Mouse (Mus musculus) frontal cortex, postnatal 25 days (tissue): ENCODE data around the gene Urad.

Experiments
- DNase-seq, 2 experiments: peaks; one replicate each; pipeline ENCODE4 v3.0.0; 2022; ENCODE audit warnings: low spot score in 2 of 2

The Urad gene

DNA sequence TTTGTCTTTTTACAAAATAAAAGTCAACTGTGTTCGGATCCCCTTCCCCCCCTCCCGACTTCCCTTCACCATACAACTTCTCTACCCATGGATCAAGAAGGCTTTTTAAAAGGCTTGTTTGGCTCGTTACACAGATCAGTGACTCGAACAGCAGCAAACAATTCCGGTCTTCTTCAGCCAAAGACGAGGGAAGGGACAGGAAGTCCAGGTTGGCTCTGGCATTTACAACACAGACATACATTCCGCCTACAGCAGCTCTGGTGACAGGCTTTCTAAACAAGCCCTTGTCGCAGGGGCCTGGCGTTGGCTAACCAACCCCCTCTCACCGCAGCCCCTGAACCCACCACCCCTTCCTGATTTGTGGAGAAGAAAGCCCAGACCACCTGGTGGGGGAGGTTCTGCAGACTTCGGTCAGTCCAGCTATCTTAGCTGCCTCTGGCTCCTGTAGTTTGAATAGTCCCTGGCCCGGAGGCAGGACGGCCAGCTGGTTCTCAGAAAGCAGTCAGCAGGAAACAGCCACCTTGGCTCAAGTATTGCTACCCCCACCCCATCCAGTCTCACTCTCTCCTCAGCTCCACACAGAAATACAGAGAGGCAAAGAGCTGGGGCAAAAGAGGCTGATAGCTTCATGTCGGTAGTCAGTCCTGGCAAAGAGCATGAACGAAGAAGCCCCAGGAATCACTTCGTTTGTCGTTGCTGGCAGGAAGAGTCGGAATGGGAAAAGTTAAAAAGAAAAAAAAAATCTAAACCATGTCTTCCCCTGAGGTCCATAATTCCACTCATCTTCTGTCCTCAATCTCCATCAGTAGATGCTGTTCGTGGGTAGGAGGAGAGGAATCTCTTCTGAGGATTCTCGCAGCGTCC is 21.1 kb downstream of the Urad start:
- no peak for DNase-seq

DNA sequence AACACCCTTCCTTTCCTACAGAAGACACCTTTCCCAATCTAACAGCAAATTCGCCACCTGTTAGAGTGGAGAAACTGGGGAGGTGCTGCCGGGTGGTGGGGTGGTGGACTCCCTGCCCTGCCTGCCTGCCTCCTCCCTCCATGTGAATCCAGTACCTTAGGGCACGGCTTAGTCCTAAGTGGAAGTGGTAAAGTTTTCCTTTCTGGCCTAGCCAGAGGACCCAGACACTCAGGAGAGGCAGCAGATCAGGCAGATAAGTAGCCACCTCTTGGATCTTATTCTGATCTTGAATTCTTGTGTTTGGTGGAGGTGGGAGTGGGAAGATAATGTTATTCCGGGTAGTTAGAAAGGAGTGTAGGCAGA is 22.3 kb downstream of the Urad start:
- no peak for DNase-seq

- DNase-seq, result no peak
These were observed 22.8 kb downstream of the Urad start for GRCm38 (mm10) chr5:147299255-147300000.

DNA sequence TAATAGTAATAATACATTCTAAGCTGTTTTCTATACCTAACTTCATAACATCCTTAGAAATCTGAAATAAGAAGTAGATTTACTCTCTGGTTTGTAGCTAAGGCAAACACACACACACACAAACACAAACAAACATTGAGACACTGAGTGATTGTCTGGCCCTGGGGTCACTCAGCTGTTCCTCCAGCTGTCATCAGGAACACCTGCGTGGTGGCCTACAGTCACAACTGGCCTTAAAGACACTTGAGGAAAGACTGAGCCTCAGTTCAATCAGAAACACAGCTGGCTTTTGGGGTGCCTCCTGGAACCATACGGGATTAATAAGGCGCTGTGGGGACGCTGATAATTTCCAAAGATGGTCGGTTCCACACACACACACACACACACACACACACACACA is 25.0 kb downstream of the Urad start:
- no peak for DNase-seq

DNA sequence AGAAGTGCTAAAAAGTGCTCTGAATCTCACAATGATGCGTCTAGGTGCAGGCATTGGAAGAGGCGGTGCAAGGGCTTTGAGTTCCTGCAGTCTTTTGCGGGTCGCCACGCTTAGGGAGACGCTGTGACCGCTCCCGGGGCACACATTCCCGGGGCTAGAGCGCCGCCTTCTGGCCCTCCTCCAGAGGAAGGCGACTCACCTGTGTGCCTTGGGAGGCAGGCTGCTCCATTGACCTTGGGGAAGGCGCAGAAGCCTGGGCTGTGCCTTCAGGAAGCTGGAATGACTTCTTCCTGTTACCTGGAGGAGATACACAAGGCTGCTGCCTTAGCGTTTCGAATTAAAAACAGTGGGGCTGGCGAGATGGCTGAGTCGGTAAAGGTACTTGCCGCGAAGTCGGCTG is 28.1 kb downstream of the Urad start:
- DNase-seq, result no peak

DNA sequence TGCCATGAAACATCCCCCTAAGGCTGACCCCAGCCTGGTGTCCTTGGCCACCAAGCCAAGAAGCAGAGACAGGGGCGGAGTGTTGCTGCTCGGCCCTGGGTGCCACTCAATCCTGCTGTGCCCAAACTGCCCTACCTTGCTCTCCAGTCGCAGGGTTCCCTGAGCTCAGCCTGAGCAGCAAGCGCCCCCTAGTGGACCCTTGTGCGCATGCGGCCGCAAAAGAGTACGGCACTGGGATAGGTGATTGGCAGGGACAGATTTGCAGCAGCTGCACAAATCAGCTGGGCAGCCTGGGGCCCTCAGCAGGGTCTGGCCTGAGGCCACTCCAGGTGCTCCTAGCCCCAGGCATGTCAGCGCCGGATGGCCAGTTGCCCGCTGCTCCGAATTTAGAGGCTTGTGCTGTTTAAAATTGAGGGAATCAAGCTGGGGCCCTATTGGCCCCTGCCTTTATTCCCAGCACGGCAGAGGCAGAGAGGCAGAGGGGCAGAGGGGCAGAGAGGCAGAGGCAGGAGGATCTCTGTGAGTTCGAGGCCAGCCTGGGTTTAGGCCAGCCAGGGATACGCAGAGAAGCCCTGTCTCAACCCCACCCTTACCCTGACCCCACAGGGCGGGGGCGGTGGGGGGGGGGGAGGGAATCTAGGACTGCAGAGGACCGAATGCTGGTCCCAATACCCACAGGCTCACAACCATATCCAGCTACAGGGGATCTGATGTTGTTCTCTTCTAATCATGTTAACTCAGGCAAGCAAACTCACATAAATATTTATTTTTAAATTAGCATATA is 28.9 kb downstream of the Urad start:
- peak; percentile 35 to 47 for DNase-seq

DNA sequence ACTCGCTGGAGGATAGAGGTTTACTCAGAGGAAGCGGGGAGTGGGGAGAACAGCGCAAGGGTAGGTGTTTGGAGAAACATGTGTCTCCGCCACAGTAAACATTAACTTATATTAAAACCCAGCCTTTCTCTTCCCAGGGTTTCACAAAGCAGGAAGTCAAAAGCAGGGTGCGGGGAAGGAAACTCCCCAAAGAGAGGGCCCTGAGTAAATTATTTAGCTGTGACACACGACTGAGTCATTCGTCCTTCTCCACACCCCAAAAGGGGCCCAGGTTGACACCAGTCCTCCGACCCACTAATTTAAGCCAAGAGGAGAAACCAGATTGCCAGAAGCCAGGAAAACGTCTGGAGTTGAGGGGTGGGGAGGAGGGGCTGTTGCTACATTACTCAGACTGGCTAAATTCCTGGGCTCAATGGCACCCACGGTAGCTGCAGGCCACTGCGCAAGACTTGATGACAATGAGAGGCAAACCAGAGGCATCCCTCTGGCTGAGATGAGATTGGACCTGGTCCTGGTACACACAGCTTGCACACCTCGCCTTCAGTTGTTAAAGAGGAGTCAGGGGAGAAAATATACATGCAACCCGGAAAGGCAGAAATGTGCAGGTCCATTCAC is 29.6 kb downstream of the Urad start:
- DNase-seq, result no peak

GRCm38 (mm10) chr5:147291764-147292505 is 30.3 kb downstream of the Urad start:
- DNase-seq, result no peak

- DNase-seq, result no peak
These were observed 37.9 kb downstream of the Urad start for GRCm38 (mm10) chr5:147284365-147284764.

DNA sequence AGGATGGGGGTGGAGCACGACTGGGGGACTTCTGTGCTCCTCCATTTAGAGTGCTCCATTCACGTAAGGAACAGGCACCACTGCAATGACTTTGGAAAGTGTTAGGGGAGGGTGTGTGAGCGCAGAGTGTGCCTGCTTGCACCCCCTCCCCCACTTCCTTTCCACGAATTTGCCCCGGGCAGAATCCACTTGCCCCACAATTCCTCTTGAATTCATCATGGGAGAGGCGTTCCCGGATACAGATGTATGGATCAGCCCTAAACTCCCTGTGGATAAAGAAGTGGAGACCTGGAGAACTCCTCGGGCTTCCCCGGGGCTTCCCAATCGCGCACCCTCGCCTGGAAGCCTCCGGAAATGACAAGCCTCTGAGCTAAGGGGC is 44.7 kb downstream of the Urad start:
- no peak for DNase-seq

GRCm38 (mm10) chr5:147276701-147277546 is 45.3 kb downstream of the Urad start:
- no peak for DNase-seq

DNA sequence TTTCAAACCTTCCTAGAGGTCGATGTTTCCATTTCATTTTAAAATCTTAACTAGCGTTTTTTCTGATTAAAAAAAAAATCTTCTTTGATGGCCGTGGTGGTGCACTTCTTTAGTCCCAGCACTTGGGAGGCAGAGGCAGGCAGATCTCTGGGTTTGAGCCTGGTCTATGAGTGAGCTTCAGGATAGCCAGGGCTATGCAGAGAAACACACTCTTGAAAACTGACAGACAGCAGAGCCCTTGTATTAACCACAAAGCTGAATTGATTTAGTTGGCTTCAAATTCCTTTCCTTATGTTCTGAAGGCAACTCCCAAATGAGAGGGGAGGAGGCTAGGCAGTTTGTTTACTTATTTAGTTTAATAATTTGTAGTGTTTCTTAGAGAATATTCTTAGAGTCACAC is 46.5 kb downstream of the Urad start:
- no peak for DNase-seq

- DNase-seq, result no peak
These were observed 47.8 kb downstream of the Urad start for GRCm38 (mm10) chr5:147274174-147275141.

DNA sequence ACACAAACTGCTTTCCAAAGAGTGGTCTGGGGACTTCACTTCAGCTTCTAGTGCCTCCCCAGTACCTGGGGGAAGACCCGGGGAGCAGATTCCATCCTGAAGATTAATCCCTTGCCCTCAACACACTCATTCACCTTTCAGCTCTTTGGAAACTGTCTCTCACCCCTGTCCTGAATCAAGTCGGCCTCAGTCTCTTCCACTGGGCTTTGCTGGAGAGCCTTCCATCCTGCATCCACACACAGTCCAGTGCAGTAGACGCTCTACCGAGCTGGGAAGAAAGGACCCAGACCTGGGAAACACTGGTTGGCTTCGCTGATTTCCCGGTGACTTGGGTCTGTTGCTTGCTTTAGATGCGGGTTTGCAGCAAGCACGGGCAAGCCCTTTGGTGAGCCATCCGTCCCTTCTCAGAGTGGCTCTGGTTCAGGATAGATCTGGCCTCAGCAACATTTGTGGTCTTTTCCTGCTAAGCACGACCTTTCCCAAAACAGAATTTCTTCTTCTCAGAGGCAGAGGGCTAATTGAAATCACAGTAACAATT is 49.4 kb downstream of the Urad start:
- DNase-seq, result no peak

DNA sequence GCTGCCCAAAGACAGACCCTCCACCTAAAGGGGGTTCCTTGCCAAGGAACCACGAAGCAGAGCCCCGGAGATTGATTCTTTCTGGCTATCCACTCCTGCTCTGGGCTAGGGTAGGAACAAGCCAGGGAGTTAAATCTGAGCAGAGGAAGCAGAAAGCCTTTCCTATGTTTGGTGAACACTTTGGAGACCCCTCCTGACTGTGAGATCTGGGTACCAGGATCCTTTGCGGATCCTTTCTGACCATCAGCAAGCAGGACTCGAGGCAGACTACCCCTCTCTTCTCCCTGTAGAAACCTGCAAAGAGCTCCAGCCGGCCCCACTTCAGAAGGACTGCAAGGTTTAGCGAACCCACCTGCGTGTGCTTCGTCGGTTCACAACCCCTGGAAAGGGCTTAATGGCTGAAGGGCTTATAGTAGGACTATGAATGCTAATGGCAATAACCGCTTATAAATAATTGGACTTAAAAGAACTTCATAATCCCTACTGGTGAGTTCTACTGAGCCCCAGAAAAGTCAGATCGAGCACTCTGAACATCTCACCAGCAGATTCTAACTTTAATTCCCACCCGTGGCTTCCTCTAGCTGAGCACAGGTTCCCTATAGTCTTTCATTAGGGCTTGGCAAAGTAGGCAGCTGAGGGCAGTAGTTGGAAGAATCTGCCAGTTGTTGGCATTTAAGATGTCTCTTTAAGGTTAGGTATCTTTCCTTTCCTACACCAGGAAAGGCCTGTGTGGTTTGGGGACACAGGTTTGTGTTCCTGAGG is 50.0 kb downstream of the Urad start:
- no peak for DNase-seq

- DNase-seq, result no peak
These were observed 51.3 kb downstream of the Urad start for GRCm38 (mm10) chr5:147270673-147271655.
